Mouse (Mus musculus): ENCODE results near the gene Meioc. TPM values are rescaled to one million over a fixed set of nuclear protein-coding genes. Genes with fewer than 3 reads are reported as not detected.

The Meioc gene
- total RNA-seq (2021) = not detected
- long read RNA-seq, experiment 1 = 0 reads
- long read RNA-seq, experiment 2 = 0 reads

DNA sequence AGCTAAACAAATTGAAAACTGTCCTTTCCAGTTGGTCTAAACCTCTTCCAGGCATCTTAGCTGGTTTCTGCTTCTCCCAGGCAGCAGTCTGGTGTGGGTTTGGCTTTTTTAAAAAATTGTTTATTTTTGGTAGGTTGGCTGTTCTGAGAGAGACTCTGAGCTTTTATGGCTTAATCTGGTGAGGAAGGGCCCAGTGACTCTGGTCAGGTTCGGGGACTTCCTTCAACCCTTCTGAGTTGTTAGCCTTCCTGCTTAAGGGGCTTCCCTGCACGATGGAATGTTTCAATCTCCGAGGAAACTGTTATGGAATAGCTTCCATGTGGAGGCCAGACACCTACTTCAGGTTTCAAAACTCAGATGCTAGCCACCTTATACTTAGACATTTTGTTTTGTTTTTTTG is at the start of gene Meioc:
Meioc (plus strand) TSS at position 301 of the 400 bp plus-strand sequence.
- no peak for DNase-seq
- no peak within 1 kb of the TSS for H3K4me3 ChIP-seq
- intact Hi-C loops (cut with DNase I) = no loop called here
- H3K27ac ChIP-seq = no peak within 1 kb of the TSS
- TF ChIP-seq CTCF (IDR thresholded peaks at IDR 0.05) = no peak

DNA sequence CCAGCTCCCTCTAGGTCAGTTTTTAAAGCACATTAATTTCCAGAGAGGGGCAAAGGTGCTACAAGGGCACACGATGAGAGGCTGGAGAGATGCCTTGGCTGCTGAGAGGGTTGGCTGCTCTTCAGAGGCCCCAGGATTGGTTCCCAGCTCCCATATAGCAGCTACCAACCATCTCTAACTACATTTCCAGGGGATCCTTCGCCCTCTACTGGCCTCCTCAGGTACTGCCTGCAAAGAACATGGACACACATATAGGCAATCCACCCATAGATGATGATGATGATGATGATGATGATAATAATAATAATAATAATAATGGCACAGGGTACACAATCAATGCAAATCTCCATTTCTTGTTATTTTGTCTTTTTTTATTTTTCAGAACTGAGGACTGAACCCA is 44.1 kb upstream of the Meioc start:
- intact Hi-C loops (cut with DNase I) = no loop called here
- H3K4me3 ChIP-seq = no peak overlapping the region
- peak; percentile 16; the same call in 1 of the 2 replicates for TF ChIP-seq CTCF (IDR thresholded peaks at IDR 0.05)
- no peak for DNase-seq
- no peak overlapping the region for H3K27ac ChIP-seq

DNA sequence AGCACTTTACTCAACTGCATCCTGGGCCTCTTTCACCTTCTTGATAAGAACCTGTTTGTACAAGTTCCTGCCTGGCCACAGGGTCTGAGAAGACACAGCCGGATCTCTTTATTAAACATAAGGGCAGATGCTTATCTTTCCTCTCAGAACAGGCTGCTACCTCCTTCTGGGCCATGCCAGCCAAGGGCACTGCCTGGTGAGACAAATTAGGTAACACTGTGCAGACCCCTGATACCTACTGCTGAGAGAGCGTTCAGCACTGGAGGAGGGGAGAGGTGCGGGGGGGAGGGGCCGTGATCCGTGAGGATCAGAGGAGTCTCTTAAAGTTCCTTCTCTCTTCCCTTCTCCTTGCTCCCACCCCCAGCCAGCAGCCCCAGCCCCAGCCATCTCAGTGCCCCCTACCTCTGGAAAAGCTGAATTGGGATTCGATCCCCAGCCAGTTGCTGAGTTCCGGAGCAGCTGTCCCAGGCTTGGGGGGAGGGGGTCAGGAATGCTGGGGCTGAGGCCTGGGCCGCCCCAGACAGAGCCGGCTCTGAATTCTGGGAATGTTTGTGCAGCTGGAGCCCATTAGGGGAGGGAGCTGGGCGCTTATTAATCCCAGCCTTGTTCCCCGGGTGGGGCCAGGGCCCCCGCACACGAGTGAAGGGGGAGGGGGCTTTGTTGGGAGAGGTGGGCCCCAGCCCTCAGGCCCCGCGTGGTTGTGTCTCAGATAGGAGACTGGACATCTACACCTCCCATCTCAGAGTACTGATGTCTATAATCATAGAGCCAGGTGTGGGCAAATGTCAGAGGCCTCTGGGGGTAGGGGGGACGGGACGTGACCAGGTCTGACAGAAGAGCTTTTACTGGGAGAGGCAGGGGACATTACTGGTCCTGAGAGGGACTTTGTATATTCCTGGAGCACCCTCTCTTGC is 39.4 kb upstream of the Meioc start:
- Histone ChIP-seq H3K4me3 (peak overlapping the region; percentile 43), H3K27ac (0 out of 2 replicates have a peak overlapping the region, but pooled peaks have one; percentile 16)
- peak; percentile 45 for DNase-seq
- intact Hi-C loops (cut with DNase I) = no loop called here
- TF ChIP-seq CTCF (IDR thresholded peaks at IDR 0.05) = no peak

DNA sequence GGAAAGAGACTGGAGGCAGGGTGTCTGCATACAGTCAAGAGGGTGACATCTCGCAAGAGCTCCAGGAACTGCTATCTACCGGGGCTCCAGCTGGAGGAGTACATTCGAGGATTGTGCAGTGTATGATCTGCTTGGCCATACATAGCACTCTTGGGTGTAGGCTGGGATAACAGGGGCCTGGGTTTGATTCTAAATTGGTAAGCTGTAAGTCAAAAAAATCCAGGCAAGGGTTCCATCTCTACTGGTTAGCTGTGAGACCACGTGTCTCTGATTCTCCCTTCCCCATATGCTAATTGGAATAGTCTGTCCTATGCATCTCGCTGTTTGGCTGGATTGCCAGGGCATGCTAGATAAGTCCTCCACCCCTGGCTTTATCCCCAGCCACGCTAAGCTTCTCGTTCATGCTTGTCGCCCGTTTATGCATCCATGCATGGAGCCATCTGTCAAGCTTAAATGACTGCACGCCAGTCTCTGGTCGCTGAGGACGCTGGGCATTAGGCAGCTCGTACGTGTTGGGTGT is 38.6 kb upstream of the Meioc start:
- no peak for DNase-seq
- TF ChIP-seq CTCF (IDR thresholded peaks at IDR 0.05) = no peak
- Histone ChIP-seq H3K4me3 (no peak overlapping the region), H3K27ac (no peak overlapping the region)
- intact Hi-C loops (cut with DNase I) = no loop called here

DNA sequence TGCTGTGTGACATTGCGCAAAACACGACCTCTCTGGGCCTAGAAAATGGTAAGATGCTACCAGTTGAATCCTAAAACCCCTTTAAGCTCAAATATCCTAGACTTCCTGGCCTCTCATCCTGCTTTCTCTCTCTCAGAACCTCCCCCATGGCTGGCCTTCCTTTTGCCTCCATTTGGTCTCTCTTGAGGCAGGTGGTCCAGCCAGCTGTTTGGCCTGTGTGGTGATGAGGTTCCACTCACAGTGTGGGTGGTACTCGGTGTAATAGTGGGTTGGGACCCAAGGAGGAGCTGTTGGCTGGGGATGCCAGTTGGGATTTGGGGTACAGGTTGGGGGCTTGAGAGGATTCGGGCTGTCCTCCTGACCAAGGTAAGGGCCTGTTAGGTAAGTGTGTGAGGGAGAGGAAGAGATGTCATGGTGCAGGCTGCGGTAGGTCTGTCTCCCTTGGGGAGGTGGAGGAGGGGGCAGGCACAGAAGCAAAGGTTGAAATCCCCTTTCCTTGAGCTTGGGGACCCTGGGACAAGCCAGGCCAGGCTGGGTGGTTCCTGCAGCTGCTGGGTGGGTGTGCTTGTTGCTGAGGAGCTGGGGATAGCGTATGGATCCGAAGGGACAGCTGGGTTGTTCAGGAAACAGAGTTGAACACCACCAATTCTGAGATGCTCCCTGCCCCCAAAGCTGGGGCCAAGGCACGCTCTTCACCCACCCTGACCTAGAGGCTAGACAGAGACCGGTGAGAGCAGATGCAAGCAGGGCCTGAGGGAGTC is 36.2 kb upstream of the Meioc start:
- H3K27ac ChIP-seq = no peak overlapping the region
- DNase-seq = no peak
- H3K4me3 ChIP-seq = no peak overlapping the region
- no peak for TF ChIP-seq CTCF (IDR thresholded peaks at IDR 0.05)
- intact Hi-C loops (cut with DNase I) = no loop called here

DNA sequence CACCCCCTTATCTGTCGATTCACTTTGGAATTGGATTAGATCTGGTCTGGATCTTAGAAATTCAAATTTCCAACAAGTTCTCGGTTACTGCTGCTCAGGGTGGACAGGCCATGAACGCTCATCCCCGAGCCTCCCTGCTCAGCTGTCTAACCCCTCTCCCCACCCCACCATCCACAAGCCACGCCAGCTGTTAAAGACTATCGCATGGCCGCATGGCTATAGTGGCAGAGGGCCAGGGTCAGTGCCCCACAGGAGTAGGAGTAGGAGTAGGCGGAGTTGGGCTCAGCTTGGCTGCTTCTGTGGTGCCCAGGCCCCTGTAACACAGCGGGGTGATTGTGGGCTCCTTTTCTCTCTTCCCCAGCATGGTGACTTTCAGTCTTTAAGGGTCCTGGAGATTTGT is 35.0 kb upstream of the Meioc start:
- TF ChIP-seq CTCF (IDR thresholded peaks at IDR 0.05) = no peak
- no peak overlapping the region for H3K4me3 ChIP-seq
- no peak overlapping the region for H3K27ac ChIP-seq
- peak; percentile 26 for DNase-seq
- intact Hi-C loops (cut with DNase I) = no loop called here

DNA sequence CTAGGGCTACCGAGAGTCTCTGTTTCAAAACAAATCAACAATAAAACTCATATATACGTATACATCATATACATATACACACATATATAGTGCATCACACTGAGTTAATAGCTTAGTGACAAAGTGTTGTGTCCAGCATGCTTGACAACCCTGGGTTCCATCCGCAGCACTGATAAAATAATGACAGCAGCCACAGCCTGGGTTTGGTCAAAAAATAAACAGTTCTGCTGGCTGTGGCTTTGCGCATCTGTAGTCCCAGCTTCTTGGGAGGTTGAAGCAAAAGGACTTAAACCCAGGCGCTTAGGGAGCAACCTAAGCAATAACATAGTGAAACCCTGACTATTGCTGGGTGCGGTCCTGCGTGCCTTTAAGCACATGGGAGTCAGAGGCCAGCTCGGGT is 34.1 kb upstream of the Meioc start:
- no peak for TF ChIP-seq CTCF (IDR thresholded peaks at IDR 0.05)
- Histone ChIP-seq H3K4me3 (no peak overlapping the region), H3K27ac (no peak overlapping the region)
- no peak for DNase-seq
- intact Hi-C loops (cut with DNase I) = no loop called here

DNA sequence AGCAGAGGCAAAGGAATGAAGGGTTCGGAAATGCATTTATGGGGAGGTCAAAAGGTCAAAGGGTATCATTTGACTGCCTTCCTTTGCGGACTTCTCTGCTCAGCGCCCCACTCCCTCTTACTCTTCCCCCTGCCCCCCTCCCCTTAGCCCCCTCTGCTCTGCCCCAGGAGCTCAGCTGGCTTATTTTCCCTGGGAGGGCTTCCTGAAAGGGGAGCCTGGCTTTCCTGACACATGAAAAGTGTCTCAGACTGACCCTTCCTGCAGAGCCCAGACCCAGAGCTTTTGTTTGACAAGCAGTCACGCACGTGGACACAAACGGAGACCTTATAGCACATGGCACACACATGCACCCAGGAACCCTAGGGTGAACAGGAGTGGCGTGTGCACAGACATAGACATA is 32.8 kb upstream of the Meioc start:
- no peak for DNase-seq
- no peak for TF ChIP-seq CTCF (IDR thresholded peaks at IDR 0.05)
- intact Hi-C loops (cut with DNase I) = no loop called here

DNA sequence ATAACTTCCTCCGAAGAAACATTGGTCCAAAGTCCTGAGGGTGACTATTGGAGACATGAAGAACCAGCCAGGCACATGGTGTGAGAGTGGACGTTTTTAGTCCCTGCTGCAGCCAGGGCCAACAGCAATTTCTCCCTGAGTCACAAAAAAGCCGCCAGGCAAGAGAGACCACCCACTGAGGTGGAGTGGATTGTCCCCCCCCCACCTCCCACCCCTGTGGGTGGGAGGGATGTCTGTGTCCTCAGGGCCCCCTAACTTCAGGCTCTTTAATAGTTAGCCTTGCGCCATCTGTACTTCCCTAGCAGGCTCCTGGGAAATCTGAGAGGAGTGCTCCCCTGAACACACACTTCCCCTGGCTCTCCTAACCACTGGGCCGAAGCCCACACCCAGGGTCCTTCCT is 32.3 kb upstream of the Meioc start:
- H3K27ac ChIP-seq = no peak overlapping the region
- H3K4me3 ChIP-seq = no peak overlapping the region
- intact Hi-C loops (cut with DNase I) = no loop called here
- no peak for TF ChIP-seq CTCF (IDR thresholded peaks at IDR 0.05)
- no peak for DNase-seq

More for the DNA sequence above, 32.8 kb upstream of the Meioc start:
- no peak overlapping the region for H3K4me3 ChIP-seq
- H3K27ac ChIP-seq = no peak overlapping the region

DNA sequence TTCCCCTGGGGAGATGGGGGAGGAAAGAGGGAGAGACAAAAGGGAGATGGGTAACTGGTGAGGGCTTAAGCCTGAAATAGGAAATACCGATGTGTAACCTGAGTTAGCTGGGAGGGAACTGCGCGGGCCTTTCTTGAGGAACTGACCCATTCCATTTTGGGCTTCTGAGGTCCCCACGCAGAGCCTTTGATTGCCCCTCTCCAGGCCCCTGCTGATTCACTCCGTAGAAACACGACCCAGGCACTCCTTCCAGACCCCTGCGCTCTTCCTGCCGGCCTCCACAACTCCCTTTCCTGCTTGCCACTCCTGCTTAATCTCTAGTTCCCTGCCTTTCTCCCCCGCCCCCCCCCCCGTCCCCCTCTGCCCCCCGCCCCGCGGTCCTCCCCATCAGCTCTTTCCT is 30.8 kb upstream of the Meioc start:
- no peak overlapping the region for H3K4me3 ChIP-seq
- DNase-seq = no peak
- TF ChIP-seq CTCF (IDR thresholded peaks at IDR 0.05) = no peak
- H3K27ac ChIP-seq = no peak overlapping the region
- intact Hi-C loops (cut with DNase I) = no loop called here

DNA sequence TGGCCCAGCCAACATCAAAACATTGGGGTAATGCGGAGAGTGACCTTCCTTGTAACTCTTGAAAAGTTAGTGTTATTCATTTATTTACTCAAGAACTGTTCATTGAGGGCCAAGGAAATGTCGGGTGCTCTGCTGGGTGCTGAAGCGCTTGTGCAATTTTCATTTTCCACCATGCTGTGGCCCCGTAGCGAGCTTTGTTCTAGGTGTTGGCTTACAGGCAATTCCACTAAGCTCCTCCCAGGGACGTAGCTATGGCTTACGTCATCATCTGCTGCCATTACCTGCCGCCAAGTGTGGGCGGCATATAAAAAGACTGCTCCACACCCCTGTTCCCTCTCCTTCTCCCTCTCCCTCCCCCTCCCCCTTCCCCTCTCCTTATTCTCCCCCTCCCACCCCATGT is 30.1 kb upstream of the Meioc start:
- no peak for TF ChIP-seq CTCF (IDR thresholded peaks at IDR 0.05)
- Histone ChIP-seq H3K27ac (no peak overlapping the region), H3K4me3 (no peak overlapping the region)
- DNase-seq = no peak
- intact Hi-C loops (cut with DNase I) = no loop called here

DNA sequence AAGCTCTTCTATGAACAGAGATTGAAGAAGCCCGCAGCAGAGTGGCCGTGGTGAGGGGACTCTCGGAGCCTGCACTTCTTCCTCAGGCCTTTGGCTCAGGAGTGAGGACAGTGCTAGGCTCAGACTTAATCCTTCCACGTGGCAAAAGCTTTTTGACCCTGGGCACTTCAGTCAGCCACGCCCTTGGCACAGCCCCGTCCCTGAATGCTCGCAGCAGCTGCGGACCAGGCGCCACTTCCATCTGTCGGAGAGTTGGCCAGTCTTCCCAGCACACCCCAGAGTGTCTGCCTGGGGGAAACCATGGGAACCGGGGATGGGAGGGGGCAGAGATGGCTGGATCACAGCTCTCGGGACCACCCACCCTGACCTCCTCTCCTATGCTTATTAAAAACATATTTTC is 26.6 kb upstream of the Meioc start:
- Histone ChIP-seq H3K27ac (no peak overlapping the region), H3K4me3 (no peak overlapping the region)
- peak; percentile 71 for DNase-seq
- TF ChIP-seq CTCF (IDR thresholded peaks at IDR 0.05) = no peak
- intact Hi-C loops (cut with DNase I) = loop anchor here (5.0 kb wide), 1 partner anchor 35 kb away; the partner anchor contains the start of gene Fzd2

DNA sequence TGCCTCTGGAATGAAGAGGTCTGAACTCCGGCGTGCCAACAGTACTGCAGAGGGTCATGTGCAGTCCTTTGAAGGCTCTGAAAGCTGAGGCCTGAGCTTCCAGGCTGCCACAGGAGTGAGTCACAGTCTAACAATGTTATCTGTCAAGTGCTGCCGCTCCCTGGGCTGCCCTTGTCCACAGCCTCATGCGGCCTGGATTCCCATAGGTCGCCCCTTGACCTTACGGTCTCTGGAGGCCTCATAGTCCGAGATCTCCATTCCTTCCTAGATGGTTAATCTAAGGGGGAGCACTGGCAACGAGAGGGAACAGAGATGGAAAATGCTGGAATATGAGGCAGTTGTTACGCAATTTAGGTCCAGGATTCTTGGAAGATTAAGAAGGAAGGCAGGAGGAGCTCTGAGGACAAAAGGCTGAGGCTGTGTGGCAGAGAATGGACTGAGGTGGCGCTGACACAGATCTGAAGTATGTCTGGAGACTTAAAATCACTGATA is 19.6 kb upstream of the Meioc start:
- peak overlapping the region; percentile 70 for H3K27ac ChIP-seq
- intact Hi-C loops (cut with DNase I) = no loop called here
- peak; percentile 15; the same call in 1 of the 2 replicates for TF ChIP-seq CTCF (IDR thresholded peaks at IDR 0.05)
- DNase-seq = peak; percentile 44
- H3K4me3 ChIP-seq = no peak overlapping the region
